Mouse (Mus musculus) C2C12 (cell line): ENCODE measurements around the gene Rae1. TPM values are rescaled to one million over a fixed set of nuclear protein-coding genes. Genes with fewer than 3 reads are reported as not detected.

ENCODE experiments used
- H3K27me3 ChIP-seq: one replicate; pipeline ENCODE4 v1.6.1; 2011; ENCODE audit not compliant: control insufficient read depth, insufficient read depth, insufficient read length
- H3K36me3 ChIP-seq: one replicate; pipeline ENCODE4 v1.6.1; 2011; ENCODE audit not compliant: control insufficient read depth, insufficient read depth
- H3K4me3 ChIP-seq: one replicate; pipeline ENCODE4 v1.5.1; 2011; ENCODE audit warnings: mild to moderate bottlenecking, control low read depth; ENCODE audit not compliant: poor library complexity, insufficient read depth, severe bottlenecking
- H3K79me2 ChIP-seq: one replicate; pipeline ENCODE4 v1.6.1; 2011; ENCODE audit not compliant: control insufficient read depth, insufficient read depth
- H3K79me3 ChIP-seq: one replicate; pipeline ENCODE4 v1.6.1; 2011; ENCODE audit warnings: low read depth, control low read depth
- H3ac ChIP-seq: one replicate; pipeline ENCODE3; 2011; ENCODE audit warnings: low read depth; ENCODE audit not compliant: control insufficient read depth, insufficient read length
- CEBPB ChIP-seq: IDR thresholded peaks from one replicate; pipeline ENCODE4 v1.6.1; 2011; ENCODE audit warnings: low read depth, mild to moderate bottlenecking, control low read depth, moderate library complexity
- CTCF ChIP-seq: IDR thresholded peaks from one replicate; pipeline ENCODE4 v1.5.1; 2011; ENCODE audit not compliant: control insufficient read depth, insufficient read depth, insufficient read length
- FOSL1 ChIP-seq: IDR thresholded peaks from one replicate; pipeline ENCODE4 v1.8.0; 2011; ENCODE audit warnings: mild to moderate bottlenecking, low read length; ENCODE audit not compliant: poor library complexity, insufficient read depth, severe bottlenecking
- MAX ChIP-seq: IDR thresholded peaks from one replicate; pipeline ENCODE4 v1.6.1; 2011; ENCODE audit warnings: mild to moderate bottlenecking, control low read depth
- MYOD1 ChIP-seq: IDR thresholded peaks from one replicate; pipeline ENCODE4 v1.6.1; 2011; ENCODE audit warnings: low read depth; ENCODE audit not compliant: control insufficient read depth, insufficient read length
- MYOG ChIP-seq: IDR thresholded peaks from one replicate; pipeline ENCODE4 v1.6.1; 2011; ENCODE audit not compliant: control insufficient read depth, insufficient read length; ENCODE audit errors: extremely low read depth
- USF1 ChIP-seq: IDR thresholded peaks from one replicate; pipeline ENCODE4 v1.6.1; 2011; ENCODE audit warnings: low read depth, mild to moderate bottlenecking, control low read depth, moderate library complexity
- polyA plus RNA-seq: library from polyadenylated mRNA; unstranded; fragments of >200 nt; fragmentation: generic; extraction: Trizol; gene quantifications from one replicate; pipeline ENCODE4 v1.2.1, GENCODE M21; 2012; ENCODE audit warnings: missing spikeins

Rae1 gene
- polyA plus RNA-seq, 1 experiment: 83.7 TPM

DNA sequence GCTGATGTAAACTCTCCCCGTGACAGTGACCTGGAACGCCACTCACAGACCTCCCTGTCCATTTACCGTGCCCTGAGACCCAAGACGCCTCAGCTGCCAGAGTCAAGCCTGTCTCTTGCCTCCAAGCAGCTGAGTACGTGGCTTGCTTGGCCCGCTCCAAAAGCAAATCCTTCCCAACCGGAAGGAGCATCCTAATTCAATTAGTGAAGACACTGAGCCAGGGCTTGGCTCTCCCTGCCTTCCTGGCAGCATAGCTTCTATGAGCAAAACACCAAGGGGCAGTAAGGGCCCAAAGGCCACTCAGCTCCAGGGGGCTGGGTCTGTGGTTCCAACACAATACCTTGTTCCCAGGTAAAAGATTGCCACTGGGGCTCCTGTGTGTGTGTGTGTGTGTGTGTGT lies 25.2 kb upstream of the Rae1 start:
- H3K27me3 ChIP-seq: peaks cover 4% of the 10 kb centered on the region
- H3K36me3 ChIP-seq: no peaks in the 10 kb centered on the region
- no peak overlapping the region for H3ac ChIP-seq
- no peaks in the 10 kb centered on the region for H3K79me3 ChIP-seq
- TF ChIP-seq CEBPB: no peak
- no peak for TF ChIP-seq USF1
- TF ChIP-seq MYOG: no peak
- no peak for TF ChIP-seq CTCF
- TF ChIP-seq MYOD1: no peak
- no peak for TF ChIP-seq MAX
- no peak for TF ChIP-seq FOSL1
- no peaks in the 10 kb centered on the region for H3K79me2 ChIP-seq
- no peak overlapping the region for H3K4me3 ChIP-seq

GRCm38 (mm10) chr2:172975159-172975558 lies 24.8 kb upstream of the Rae1 start:
- Histone ChIP-seq H3K27me3 (peaks cover 4% of the 10 kb centered on the region), H3ac (no peak overlapping the region), H3K36me3 (no peaks in the 10 kb centered on the region), H3K4me3 (no peak overlapping the region), H3K79me2 (no peaks in the 10 kb centered on the region), H3K79me3 (no peaks in the 10 kb centered on the region)
- no peak for TF ChIP-seq CEBPB
- TF ChIP-seq FOSL1: no peak
- TF ChIP-seq MYOG: no peak
- no peak for TF ChIP-seq USF1
- TF ChIP-seq CTCF: no peak
- no peak for TF ChIP-seq MAX
- TF ChIP-seq MYOD1: no peak

DNA sequence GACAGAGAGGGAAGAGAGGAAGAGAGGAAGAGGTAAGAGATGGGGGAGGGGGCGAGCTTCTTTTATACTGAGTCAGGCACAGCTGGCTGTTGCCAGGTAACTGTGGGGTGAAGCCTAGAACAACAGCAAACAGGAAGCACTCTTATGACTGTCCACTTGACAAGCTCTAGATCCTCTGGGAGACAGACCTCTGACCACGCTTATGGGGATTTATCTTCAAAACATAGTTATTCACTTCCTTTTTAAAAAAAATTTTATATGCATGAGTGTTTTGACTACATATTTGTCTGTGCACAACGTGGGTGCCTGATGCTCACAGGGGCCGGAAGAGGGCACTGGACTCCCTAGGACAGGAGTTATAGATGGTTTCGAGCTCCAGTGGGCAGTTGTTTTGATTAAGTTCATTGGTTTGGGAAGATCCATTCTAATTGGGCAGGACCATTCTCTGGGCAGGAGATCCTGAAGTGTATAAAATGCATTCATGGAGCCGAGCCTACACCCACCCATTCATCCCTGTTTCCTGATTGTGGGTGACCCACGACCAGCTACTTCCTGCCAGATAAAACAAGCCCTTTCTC lies 23.2 kb upstream of the Rae1 start:
- no peak for TF ChIP-seq CTCF
- TF ChIP-seq MYOD1: no peak
- TF ChIP-seq USF1: no peak
- no peak for TF ChIP-seq FOSL1
- TF ChIP-seq CEBPB: no peak
- no peak for TF ChIP-seq MAX
- no peak for TF ChIP-seq MYOG
- H3K36me3 ChIP-seq: no peaks in the 10 kb centered on the region
- H3K4me3 ChIP-seq: no peak overlapping the region
- no peaks in the 10 kb centered on the region for H3K79me3 ChIP-seq
- no peak overlapping the region for H3ac ChIP-seq
- peaks cover 4% of the 10 kb centered on the region for H3K27me3 ChIP-seq
- H3K79me2 ChIP-seq: no peaks in the 10 kb centered on the region

GRCm38 (mm10) chr2:172977409-172978130 lies 22.3 kb upstream of the Rae1 start, which contains the start of gene Spo11:
Gene Spo11 (plus strand): TSS chr2:172977700.
- Histone ChIP-seq H3ac (no peak within 1 kb of the TSS), H3K4me3 (no peak within 1 kb of the TSS), H3K36me3 (no peaks in the 10 kb centered on the region), H3K27me3 (peaks cover 4% of the 10 kb centered on the region), H3K79me3 (no peaks in the 10 kb centered on the region), H3K79me2 (no peaks in the 10 kb centered on the region)
- TF ChIP-seq CEBPB (no peak), MYOG (no peak), FOSL1 (no peak), CTCF (no peak), MAX (no peak), USF1 (no peak)

DNA sequence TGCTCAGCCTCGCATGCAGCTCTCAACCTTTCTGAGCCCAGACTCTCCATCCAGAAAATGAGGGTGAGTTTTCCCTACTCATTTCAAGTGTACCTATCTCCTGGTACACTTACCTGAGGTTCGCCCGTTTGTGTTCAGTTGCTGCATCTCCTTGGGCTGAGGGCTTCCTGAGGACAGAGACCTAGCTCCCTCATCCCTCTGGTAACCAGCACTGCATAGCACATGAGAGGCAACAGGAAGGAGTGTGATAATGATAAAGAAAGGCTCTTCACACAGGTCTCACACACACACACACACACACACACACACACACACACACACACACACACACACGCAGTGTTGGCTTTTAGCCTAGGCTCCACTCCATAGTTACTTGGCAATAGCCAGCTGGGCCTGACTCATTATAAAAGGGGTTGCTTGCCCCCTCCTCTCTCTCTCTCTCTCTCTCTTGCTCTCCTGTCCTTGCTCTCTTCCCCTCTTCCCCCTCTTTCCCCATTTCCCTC lies 21.7 kb upstream of the Rae1 start:
- H3K79me2 ChIP-seq: no peaks in the 10 kb centered on the region

More for the DNA sequence above, 21.7 kb upstream of the Rae1 start:
- Histone ChIP-seq H3K36me3 (no peaks in the 10 kb centered on the region), H3ac (no peak overlapping the region), H3K4me3 (no peak overlapping the region), H3K27me3 (peaks cover 7% of the 10 kb centered on the region), H3K79me3 (no peaks in the 10 kb centered on the region)
- TF ChIP-seq CEBPB (no peak), CTCF (no peak), MAX (no peak), USF1 (no peak), MYOG (no peak), MYOD1 (no peak)
